10 mouse cellular contexts compared by ENCODE assay signal in the genomic region with DNA sequence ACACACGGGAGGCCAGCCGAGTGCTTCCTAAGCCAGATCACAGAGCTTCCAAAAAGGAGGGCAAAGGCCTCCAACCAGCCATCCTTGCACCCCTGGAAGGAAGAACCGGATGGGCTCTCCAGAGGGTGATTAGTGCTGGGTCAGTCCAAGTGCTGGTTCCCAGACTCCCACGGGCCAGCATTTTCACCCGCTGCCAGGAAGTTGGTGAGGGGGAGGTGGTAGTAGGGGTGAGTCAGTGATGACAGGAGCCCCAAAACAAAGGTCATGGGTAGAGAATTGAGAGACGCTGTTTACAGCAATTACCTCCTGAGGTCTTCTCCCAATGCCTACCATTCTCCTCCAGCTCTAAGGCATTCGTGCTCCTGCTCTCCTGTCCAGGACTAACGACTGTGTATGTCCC. TPM values are rescaled to one million over a fixed set of nuclear protein-coding genes. Genes with fewer than 3 reads are reported as not detected.
DNase-seq lines count a peak whose midpoint lies in the region; ATAC-seq lines count a peak whose summit lies in the region.
"Had no signal": no experiment of that assay in that cellular context is flagged by ENCODE, and none has a peak within 500 bp of the region (broad histone marks: within the 10 kb centered on the region; RNA-seq: fewer than 3 reads in every experiment).

No protein-coding gene starts in this region.

- no peaks in the 10 kb centered on the region for H3K36me3 ChIP-seq in hindbrain, embryonic 13.5 days
- no peaks in the 10 kb centered on the region for H3K36me3 ChIP-seq in hindbrain, embryonic 14.5 days (replicated peaks; ENCODE audit: control insufficient read depth, insufficient read depth)
- no peaks in the 10 kb centered on the region for H3K36me3 ChIP-seq in intestine, embryonic 16.5 days (ENCODE audit: control insufficient read depth, insufficient read depth, low read length)
- H3K36me3 ChIP-seq in midbrain, embryonic 11.5 days (ENCODE audit: control insufficient read depth, insufficient read depth, low read length) = no peaks in the 10 kb centered on the region

- H3K9ac ChIP-seq in hindbrain, embryonic 13.5 days = 0 out of 2 replicates have a peak overlapping the region, but pooled peaks have one; percentile 39
- H3K9ac ChIP-seq in hindbrain, embryonic 14.5 days = no peak overlapping the region
- peak overlapping the region; percentile 46; the same call in 1 of the 2 replicates for H3K9ac ChIP-seq in intestine, embryonic 16.5 days (ENCODE audit: low read depth, low read length)
- no peak overlapping the region for H3K9ac ChIP-seq in midbrain, embryonic 11.5 days (ENCODE audit: low read length)

- peaks cover 43% of the 10 kb centered on the region for H3K27me3 ChIP-seq in hindbrain, embryonic 13.5 days
- H3K27me3 ChIP-seq in hindbrain, embryonic 14.5 days (ENCODE audit: control insufficient read depth, insufficient read depth, low read length) = peaks cover 13% of the 10 kb centered on the region
- H3K27me3 ChIP-seq in intestine, embryonic 16.5 days (replicated peaks; ENCODE audit: control insufficient read depth, insufficient read depth, low read length) = no peaks in the 10 kb centered on the region
- H3K27me3 ChIP-seq in midbrain, embryonic 11.5 days (ENCODE audit: control insufficient read depth, insufficient read depth, low read length) = peaks cover 3% of the 10 kb centered on the region; the same call in 1 of the 2 replicates

- H3K27ac ChIP-seq in hindbrain, embryonic 13.5 days = no peak overlapping the region
- H3K27ac ChIP-seq in hindbrain, embryonic 14.5 days = no peak overlapping the region
- H3K27ac ChIP-seq in intestine, embryonic 16.5 days (ENCODE audit: low read length) = 0 out of 2 replicates have a peak overlapping the region, but pooled peaks have one; percentile 20
- H3K27ac ChIP-seq in midbrain, embryonic 11.5 days (ENCODE audit: low read depth, low read length) = no peak overlapping the region

- peaks cover 12% of the 10 kb centered on the region for H3K4me1 ChIP-seq in hindbrain, embryonic 13.5 days (replicated peaks)
- H3K4me1 ChIP-seq in hindbrain, embryonic 14.5 days (replicated peaks; ENCODE audit: control insufficient read depth, insufficient read depth, low read length) = peaks cover 10% of the 10 kb centered on the region
- peaks cover 32% of the 10 kb centered on the region for H3K4me1 ChIP-seq in intestine, embryonic 16.5 days (ENCODE audit: control insufficient read depth, insufficient read depth, low read length)
- peaks cover 9% of the 10 kb centered on the region for H3K4me1 ChIP-seq in midbrain, embryonic 11.5 days (ENCODE audit: control insufficient read depth, insufficient read depth, low read length)

- WGBS in hindbrain, embryonic 13.5 days = 77% methylated on average over 8 of the region's 8 CpGs
- WGBS in hindbrain, embryonic 14.5 days = 84% methylated on average over 8 of the region's 8 CpGs
- 67% methylated on average over 8 of the region's 8 CpGs for WGBS in intestine, embryonic 16.5 days
- WGBS in midbrain, embryonic 11.5 days = 75% methylated on average over 8 of the region's 8 CpGs

- no peak for ATAC-seq in hindbrain, embryonic 13.5 days (ENCODE audit: low FRiP score)
- no peak for ATAC-seq in hindbrain, embryonic 14.5 days (ENCODE audit: low FRiP score)
- ATAC-seq in intestine, embryonic 16.5 days = no peak
- no peak for ATAC-seq in midbrain, embryonic 11.5 days (ENCODE audit: low FRiP score)
- ATAC-seq in cerebellum, adult (ENCODE audit: insufficient number of reproducible peaks, low FRiP score, low TSS enrichment) = no peak

- H3K4me2 ChIP-seq in hindbrain, embryonic 13.5 days = no peak overlapping the region
- H3K4me2 ChIP-seq in hindbrain, embryonic 14.5 days (replicated peaks) = no peak overlapping the region
- no peak overlapping the region for H3K4me2 ChIP-seq in intestine, embryonic 16.5 days (ENCODE audit: low read depth, low read length)
- H3K4me2 ChIP-seq in midbrain, embryonic 11.5 days = no peak overlapping the region

- DNase-seq in hindbrain, embryonic 14.5 days (ENCODE audit: low spot score) = no peak
- DNase-seq in thymus, postnatal 4 days = peak; percentile 19
- no peak for DNase-seq in thymus, postnatal 14 days
- DNase-seq in midbrain, embryonic 11.5 days (ENCODE audit: low spot score, missing footprints) = no peak
- DNase-seq in thymus, postnatal 25 days = no peak
- DNase-seq: gastrocnemius, postnatal 10 days; layer of hippocampus, adult 9-11 months had no signal

- H3K4me3 ChIP-seq in hindbrain, embryonic 13.5 days = no peak overlapping the region
- no peak overlapping the region for H3K4me3 ChIP-seq in hindbrain, embryonic 14.5 days (replicated peaks; ENCODE audit: low read length)
- no peak overlapping the region for H3K4me3 ChIP-seq in intestine, embryonic 16.5 days (ENCODE audit: low read length)
- no peak overlapping the region for H3K4me3 ChIP-seq in midbrain, embryonic 11.5 days (ENCODE audit: low read depth, low read length)

- no peaks in the 10 kb centered on the region for H3K9me3 ChIP-seq in hindbrain, embryonic 13.5 days
- H3K9me3 ChIP-seq in hindbrain, embryonic 14.5 days (ENCODE audit: control insufficient read depth, low read length) = no peaks in the 10 kb centered on the region
- H3K9me3 ChIP-seq in intestine, embryonic 16.5 days (ENCODE audit: control insufficient read depth, low read length) = no peaks in the 10 kb centered on the region
- no peaks in the 10 kb centered on the region for H3K9me3 ChIP-seq in midbrain, embryonic 11.5 days (ENCODE audit: control insufficient read depth, low read length)

RNA-seq across cellular contexts. Expression of gene Pold4, which starts 1.3 kb away (rescaled TPM):
- polyA plus RNA-seq in hindbrain, embryonic 13.5 days (2015; fragmentation: Nextera tagmentation; extraction: Ambion mirVana) = 19.7 and 20.2 TPM in 2 replicates
- 18.8 and 20.4 TPM in 2 replicates for polyA plus RNA-seq in hindbrain, embryonic 14.5 days (2014; fragmentation: Nextera tagmentation; extraction: Ambion mirVana)
- 46.7 and 52.9 TPM in 2 replicates for polyA plus RNA-seq in intestine, embryonic 16.5 days (2015; fragmentation: Nextera tagmentation; extraction: Ambion mirVana)
- 12.2 and 12.6 TPM in 2 replicates for polyA plus RNA-seq in midbrain, embryonic 11.5 days (2014; fragmentation: Nextera tagmentation; extraction: Ambion mirVana)

RNA-seq across cellular contexts. Expression of gene AC109138.7, which starts 16.3 kb away (rescaled TPM):
- not detected in 2 replicates for polyA plus RNA-seq in hindbrain, embryonic 13.5 days (2015; fragmentation: Nextera tagmentation; extraction: Ambion mirVana)
- not detected in 2 replicates for polyA plus RNA-seq in hindbrain, embryonic 14.5 days (2014; fragmentation: Nextera tagmentation; extraction: Ambion mirVana)
- polyA plus RNA-seq in intestine, embryonic 16.5 days (2015; fragmentation: Nextera tagmentation; extraction: Ambion mirVana) = not detected in 2 replicates
- polyA plus RNA-seq in midbrain, embryonic 11.5 days (2014; fragmentation: Nextera tagmentation; extraction: Ambion mirVana) = not detected in 2 replicates

RNA-seq across cellular contexts. Expression of gene Clcf1, which starts 16.4 kb away (rescaled TPM):
- 0.58 and 1.0 TPM in 2 replicates for polyA plus RNA-seq in hindbrain, embryonic 13.5 days (2015; fragmentation: Nextera tagmentation; extraction: Ambion mirVana)
- 0.51 and 0.53 TPM in 2 replicates for polyA plus RNA-seq in hindbrain, embryonic 14.5 days (2014; fragmentation: Nextera tagmentation; extraction: Ambion mirVana)
- polyA plus RNA-seq in intestine, embryonic 16.5 days (2015; fragmentation: Nextera tagmentation; extraction: Ambion mirVana) = 5.9 TPM in 2 replicates
- polyA plus RNA-seq in midbrain, embryonic 11.5 days (2014; fragmentation: Nextera tagmentation; extraction: Ambion mirVana) = 0.31 and 0.32 TPM in 2 replicates

RNA-seq across cellular contexts. Expression of gene Rad9a, which starts 29.0 kb away (rescaled TPM):
- 20.4 and 24.6 TPM in 2 replicates for polyA plus RNA-seq in hindbrain, embryonic 13.5 days (2015; fragmentation: Nextera tagmentation; extraction: Ambion mirVana)
- polyA plus RNA-seq in hindbrain, embryonic 14.5 days (2014; fragmentation: Nextera tagmentation; extraction: Ambion mirVana) = 19.4 and 22.5 TPM in 2 replicates
- 31.7 and 34.2 TPM in 2 replicates for polyA plus RNA-seq in intestine, embryonic 16.5 days (2015; fragmentation: Nextera tagmentation; extraction: Ambion mirVana)
- 42.4 and 43.5 TPM in 2 replicates for polyA plus RNA-seq in midbrain, embryonic 11.5 days (2014; fragmentation: Nextera tagmentation; extraction: Ambion mirVana)

RNA-seq across cellular contexts. Expression of gene Ppp1ca, which starts 38.5 kb away (rescaled TPM):
- polyA plus RNA-seq in hindbrain, embryonic 13.5 days (2015; fragmentation: Nextera tagmentation; extraction: Ambion mirVana) = 609 and 611 TPM in 2 replicates
- polyA plus RNA-seq in hindbrain, embryonic 14.5 days (2014; fragmentation: Nextera tagmentation; extraction: Ambion mirVana) = 581 and 604 TPM in 2 replicates
- 759 and 799 TPM in 2 replicates for polyA plus RNA-seq in intestine, embryonic 16.5 days (2015; fragmentation: Nextera tagmentation; extraction: Ambion mirVana)
- polyA plus RNA-seq in midbrain, embryonic 11.5 days (2014; fragmentation: Nextera tagmentation; extraction: Ambion mirVana) = 874 and 929 TPM in 2 replicates

Comparison
In these comparisons a context has a peak if more than half of its experiments do, and no peak if none do; other contexts are left out.
1. H3K9ac ChIP-seq: peak in hindbrain, embryonic 13.5 days (single experiment) and intestine, embryonic 16.5 days (single experiment); none in hindbrain, embryonic 14.5 days (single experiment) and midbrain, embryonic 11.5 days (single experiment).